Mouse (Mus musculus) left cerebral cortex, postnatal 14 days (tissue): ENCODE results near the gene Arhgap40. TPM values are rescaled to one million over a fixed set of nuclear protein-coding genes. Genes with fewer than 3 reads are reported as not detected.
A peak's percentile ranks its signal among the peaks of the same experiment; 100 is the strongest.

Experiments used
- DNase-seq, 2 experiments: peaks; one replicate each; pipeline ENCODE4 v3.0.0; 2021 to 2022; ENCODE audit warnings: low spot score in 2 of 2, mixed read lengths in 1 of 2
- intact Hi-C: fragments of 180-260 bp; cut with DNase I; formaldehyde crosslinking; loops from one replicate; pipeline ENCODE4 v1.15.1; 2025
- long read RNA-seq, 2 experiments: library from polyadenylated mRNA; stranded (forward); transcript quantifications; one replicate each; pipeline ENCODE4 v2.0.0; 2021
- total RNA-seq, 2 experiments: library from RNA; stranded (reverse); gene quantifications; 2 replicates each; pipeline ENCODE4 v1.2.3; 2021

Gene Arhgap40
- not detected for total RNA-seq
- long read RNA-seq, experiment 1, partial matches to known transcripts: 0 of 1 reads
- long read RNA-seq, experiment 1, other reads (novel, unspliced or antisense): 1 of 1 reads
- long read RNA-seq, experiment 2: 0 reads

GRCm38 (mm10) chr2:158512528-158512927 is at the start of gene Arhgap40:
Gene Arhgap40 (plus strand): TSS chr2:158512796.
- DNase-seq: no peak
- intact Hi-C loops: no loop called here

GRCm38 (mm10) chr2:158474159-158474558 is 38.4 kb upstream of the Arhgap40 start:
- peak in 1 of 2 experiments; percentile 20 for DNase-seq
- intact Hi-C loops: no loop called here

GRCm38 (mm10) chr2:158477640-158478039 is 35.0 kb upstream of the Arhgap40 start:
- no peak for DNase-seq
- intact Hi-C loops: no loop called here

DNA sequence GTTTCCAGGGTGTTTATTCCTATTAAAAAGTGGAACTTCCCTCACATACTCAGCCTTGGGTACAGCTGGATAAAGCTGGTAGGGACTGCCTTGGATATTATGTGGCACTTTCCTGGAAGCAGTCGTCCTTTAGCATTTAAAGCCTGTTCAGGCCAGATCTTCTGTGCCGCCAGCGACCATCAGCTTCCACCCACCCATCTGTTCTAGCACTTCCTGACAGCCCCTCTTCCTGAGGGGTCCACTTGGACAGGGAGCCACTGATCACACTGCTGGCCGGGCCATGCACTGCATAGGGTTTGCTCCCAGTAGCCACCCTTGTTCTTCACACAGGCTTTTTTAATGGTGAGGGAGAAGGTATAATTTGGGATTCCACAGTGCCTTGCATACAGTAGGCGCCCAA is 14.1 kb upstream of the Arhgap40 start:
- no peak for DNase-seq
- intact Hi-C loops: no loop called here

GRCm38 (mm10) chr2:158501836-158502812 is 10.5 kb upstream of the Arhgap40 start, which contains the start of gene Adig:
Gene Adig (plus strand): TSS chr2:158502612.
- DNase-seq: no peak
- intact Hi-C loops: no loop called here

DNA sequence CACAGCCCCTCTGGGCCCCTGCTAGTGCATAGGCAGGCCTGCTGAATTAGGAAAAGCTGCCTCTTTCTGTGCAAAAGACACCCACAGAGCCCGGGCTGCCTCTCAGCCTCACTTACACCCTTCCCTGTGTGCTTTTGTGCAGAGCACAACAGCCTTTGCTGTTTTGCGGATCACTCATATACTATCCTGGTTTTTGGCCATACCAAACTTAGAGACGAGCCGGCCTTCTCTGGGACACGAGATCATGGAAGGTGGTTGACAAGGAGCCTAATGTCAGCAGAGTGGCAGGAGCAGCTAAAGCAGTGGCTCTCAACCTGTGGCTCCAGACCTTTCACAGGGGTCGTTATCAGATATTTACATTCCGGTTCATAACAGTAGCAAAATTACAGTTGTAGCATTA is 9.4 kb upstream of the Arhgap40 start:
- DNase-seq: no peak
- intact Hi-C loops: no loop called here

DNA sequence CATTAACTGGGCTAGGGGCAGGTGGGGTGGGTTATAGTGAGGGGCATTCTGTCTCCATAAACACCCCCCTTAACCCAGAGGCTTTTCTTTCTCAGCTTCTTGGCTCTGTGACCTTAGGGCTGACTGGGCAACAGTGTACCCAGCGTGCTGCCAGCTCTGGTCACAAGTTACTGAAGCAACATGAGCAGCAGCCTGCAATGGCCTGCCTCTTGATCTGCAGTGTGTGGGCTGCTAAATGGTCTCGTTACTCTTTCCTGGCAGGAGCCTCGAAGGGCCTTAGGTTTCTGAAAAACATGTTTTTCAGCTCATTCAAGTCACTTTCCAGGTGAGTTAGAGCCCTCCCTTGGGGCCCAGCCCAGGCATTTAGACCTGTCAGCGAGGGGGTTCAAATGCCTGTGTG is 8.9 kb upstream of the Arhgap40 start:
- intact Hi-C loops: no loop called here
- no peak for DNase-seq

DNA sequence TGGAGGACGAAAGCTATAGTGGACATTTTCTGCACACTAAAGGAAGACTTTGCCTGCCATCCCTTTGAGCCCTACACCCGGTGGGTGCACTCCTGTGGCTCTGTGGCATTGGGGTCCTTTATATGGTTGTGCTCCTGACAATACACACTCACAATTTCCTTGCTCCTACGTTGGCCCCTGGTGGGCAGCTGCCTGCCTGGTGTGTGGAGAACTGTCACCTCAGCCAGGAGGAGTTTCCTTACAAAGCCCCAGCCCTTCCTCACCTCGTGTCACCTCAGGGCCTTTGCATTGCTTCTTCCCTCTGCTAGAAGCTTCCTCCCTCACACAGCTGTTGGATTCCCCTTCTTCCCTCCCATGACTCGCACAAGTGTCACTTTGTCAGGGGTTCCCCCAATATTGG is 6.1 kb upstream of the Arhgap40 start:
- intact Hi-C loops: no loop called here
- DNase-seq: no peak

DNA sequence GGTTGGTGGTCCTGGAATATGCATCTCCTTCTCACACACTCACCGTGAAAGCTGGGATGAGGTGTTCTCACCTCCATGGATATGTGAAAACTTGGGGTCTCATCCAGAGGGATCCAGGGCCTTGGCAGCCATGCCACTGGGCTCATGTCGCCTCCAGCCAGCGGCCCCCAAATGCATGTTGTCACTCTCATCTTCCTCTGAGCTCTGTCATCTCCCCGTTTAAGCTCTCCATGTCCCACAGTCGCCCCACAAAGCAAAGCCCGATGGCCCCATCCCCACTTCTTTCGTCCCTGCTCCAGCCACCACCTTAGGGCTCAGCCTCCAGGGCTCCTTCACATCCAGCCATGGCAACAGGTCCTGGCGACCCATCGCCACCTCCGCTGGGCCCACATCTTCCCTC is 5.5 kb upstream of the Arhgap40 start:
- no peak for DNase-seq
- intact Hi-C loops: no loop called here

- no peak for DNase-seq
These were observed 1.9 kb upstream of the Arhgap40 start for GRCm38 (mm10) chr2:158510665-158511064.

GRCm38 (mm10) chr2:158513821-158514336 is 1.3 kb downstream of the Arhgap40 start:
- intact Hi-C loops: no loop called here
- DNase-seq: no peak

More at GRCm38 (mm10) chr2:158510665-158511064, 1.9 kb upstream of the Arhgap40 start:
- intact Hi-C loops: no loop called here

GRCm38 (mm10) chr2:158518583-158518982 is 6.0 kb downstream of the Arhgap40 start:
- no peak for DNase-seq
- intact Hi-C loops: no loop called here

DNA sequence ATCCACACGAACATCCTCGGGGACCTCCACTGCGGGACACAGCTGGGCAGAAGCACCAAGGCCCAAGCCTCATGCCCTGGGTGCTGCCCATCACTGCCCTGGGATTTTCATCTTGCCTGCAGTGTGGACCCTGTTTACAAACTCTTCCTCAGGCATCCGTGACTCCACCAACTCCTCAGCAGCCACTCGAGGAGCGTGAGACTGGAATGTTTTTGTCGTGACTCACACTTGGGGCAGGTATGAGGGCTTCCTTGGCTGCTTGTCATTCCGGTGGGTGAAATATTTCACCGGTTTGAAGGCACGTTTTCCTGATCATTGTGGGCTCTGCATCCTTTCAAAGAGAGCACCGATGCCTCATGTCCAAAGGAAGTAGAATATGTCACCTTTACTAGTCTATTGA is 6.5 kb downstream of the Arhgap40 start:
- no peak for DNase-seq
- intact Hi-C loops: no loop called here

GRCm38 (mm10) chr2:158519800-158520199 is 7.2 kb downstream of the Arhgap40 start:
- intact Hi-C loops: no loop called here
- DNase-seq: no peak

DNA sequence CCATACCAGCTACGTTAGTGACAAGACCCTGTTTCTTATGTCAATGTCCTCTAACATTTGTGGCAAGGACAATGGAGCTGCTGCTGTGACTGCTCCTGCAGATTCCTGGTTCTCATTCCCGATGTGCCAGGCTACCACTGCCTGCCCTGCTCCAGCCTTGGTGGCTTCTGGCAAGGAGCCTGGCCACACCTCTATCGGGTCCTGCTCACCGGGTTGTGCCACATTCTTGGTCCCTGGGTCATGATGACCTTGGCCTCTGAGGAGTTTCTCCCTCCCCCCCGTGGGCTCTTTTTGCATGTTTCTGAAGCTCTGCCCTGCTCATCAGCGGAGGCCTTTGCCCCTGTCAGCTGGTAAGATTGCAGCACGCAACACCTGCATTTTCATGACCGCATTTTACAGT is 10.5 kb downstream of the Arhgap40 start:
- no peak for DNase-seq
- intact Hi-C loops: no loop called here

GRCm38 (mm10) chr2:158524129-158524860 is 11.7 kb downstream of the Arhgap40 start:
- peak; percentile 29 to 45 for DNase-seq
- intact Hi-C loops: no loop called here

DNA sequence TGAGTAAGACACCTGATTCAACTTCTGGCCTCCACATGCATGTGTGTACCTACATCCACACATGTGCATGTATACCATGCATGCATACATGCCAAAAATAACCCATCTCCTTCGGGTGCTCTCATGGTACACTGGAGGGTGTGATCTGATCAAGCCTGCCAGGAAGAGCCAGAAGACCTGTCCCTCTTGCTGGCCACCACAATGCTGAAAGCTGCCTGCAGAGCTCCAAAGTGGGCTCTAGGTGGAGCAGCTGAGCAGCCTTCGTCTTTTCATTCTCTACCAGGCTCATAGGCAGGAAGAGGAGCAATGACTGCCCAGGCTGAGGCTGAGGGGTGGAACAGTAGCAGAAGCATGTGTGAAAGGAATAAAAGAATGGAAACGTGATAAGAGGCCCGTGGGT is 21.5 kb downstream of the Arhgap40 start:
- DNase-seq: peak; percentile 71 to 74
- intact Hi-C loops: no loop called here

DNA sequence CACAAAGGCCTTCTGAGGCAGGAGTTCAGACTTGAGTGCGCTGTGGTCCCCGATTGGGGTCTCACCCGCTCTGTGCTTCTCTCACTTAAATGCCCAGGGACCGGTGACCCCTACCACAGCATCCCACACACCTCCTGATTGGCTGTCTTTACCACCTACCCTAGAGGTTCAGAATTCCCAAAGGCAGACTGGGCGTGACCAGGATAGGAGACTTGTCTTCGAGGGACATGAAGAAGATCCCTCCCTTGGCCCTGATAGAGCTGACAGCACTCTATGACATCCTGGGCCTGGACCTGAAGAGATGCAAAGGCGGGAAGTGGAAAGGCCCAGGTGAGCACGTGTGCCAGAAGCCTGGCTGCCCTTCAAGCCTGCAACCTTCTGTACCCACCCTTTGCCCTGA is 22.0 kb downstream of the Arhgap40 start:
- no peak for DNase-seq
- intact Hi-C loops: no loop called here

DNA sequence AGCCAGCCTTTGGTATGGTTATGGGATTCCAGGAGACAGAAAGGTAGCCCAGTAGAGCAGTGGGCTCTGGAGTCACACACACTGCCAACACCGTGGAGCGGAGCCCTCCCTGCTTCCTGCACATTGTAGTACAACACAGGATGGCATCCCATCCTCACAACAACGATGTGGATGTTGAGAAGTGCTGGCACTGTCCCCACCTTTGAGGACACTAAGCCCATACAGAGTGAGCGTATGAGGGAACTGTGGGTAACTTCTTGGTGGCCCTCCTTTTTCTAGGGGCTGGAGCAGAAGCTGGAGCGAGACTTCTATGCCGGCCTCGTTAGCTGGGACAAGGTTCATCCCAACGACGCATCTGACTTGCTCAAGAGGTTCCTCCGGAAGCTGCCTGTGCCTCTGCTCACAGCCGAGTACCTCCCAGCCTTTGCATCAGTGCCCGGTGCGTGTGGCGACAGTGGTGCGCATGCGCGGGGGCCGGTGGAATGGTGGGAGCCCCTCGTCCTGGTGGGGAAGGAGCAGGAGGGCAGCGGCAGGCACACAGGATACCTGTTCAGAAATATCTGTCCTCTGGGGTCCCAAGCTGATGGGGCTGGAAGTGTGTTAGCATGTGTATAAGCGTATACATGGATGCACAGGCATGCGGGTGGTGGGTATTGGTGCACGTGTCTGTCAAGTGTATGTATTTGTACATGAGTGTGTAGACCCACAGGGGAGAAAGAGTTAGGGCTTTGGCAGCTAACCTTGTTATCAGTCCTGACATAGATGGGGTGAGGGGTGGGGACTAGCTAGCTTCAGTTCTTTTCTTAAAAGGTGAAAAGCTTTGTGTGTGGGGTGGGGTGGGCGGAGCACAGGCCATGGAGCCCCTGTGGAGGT is 27.1 kb downstream of the Arhgap40 start:
- intact Hi-C loops: no loop called here
- no peak for DNase-seq
